8 mouse cellular contexts compared by ENCODE assay signal in genomic region chr9:63123451-63124438, GRCm38 (mm10). TPM values are rescaled to one million over a fixed set of nuclear protein-coding genes. Genes with fewer than 3 reads are reported as not detected.
DNase-seq lines count a peak whose midpoint lies in the region; ATAC-seq lines count a peak whose summit lies in the region.

No protein-coding gene starts in this region.

- H3K9me3 ChIP-seq in embryonic facial prominence, embryonic 11.5 days (replicated peaks; ENCODE audit: control insufficient read depth, low read length): no peaks in the 10 kb centered on the region
- H3K9me3 ChIP-seq in limb, embryonic 10.5 days (replicated peaks): no peaks in the 10 kb centered on the region
- H3K9me3 ChIP-seq in midbrain, embryonic 12.5 days: no peaks in the 10 kb centered on the region

- H3K27ac ChIP-seq in embryonic facial prominence, embryonic 11.5 days (replicated peaks; ENCODE audit: low read depth, low read length): no peak overlapping the region
- H3K27ac ChIP-seq in limb, embryonic 10.5 days: peak overlapping the region; percentile 87
- H3K27ac ChIP-seq in midbrain, embryonic 12.5 days (replicated peaks): 0 out of 2 replicates have a peak overlapping the region, but pooled peaks have one; percentile 39

- DNase-seq in 3134 (ENCODE audit: extremely low read depth, insufficient read length, low spot score): peak; percentile 90
- peak; percentile 92 for DNase-seq in adrenal gland, postnatal 25 days
- DNase-seq in embryonic facial prominence, embryonic 11.5 days (ENCODE audit: low spot score): peak; percentile 93
- peak; percentile 99 for DNase-seq in heart, adult 11 months
- DNase-seq in kidney, adult 18-20 months: peak; percentile 91
- DNase-seq in limb, embryonic 10.5 days (ENCODE audit: low spot score): peak; percentile 98
- DNase-seq in skeletal muscle tissue, adult 2 months (ENCODE audit: low read depth, low spot score): peak; percentile 96

- H3K4me3 ChIP-seq in embryonic facial prominence, embryonic 11.5 days (ENCODE audit: low read depth, low read length): peak overlapping the region; percentile 23
- H3K4me3 ChIP-seq in limb, embryonic 10.5 days: peak overlapping the region; percentile 57
- peak overlapping the region; percentile 45 for H3K4me3 ChIP-seq in midbrain, embryonic 12.5 days

- peak overlapping the region; percentile 53 for H3K9ac ChIP-seq in embryonic facial prominence, embryonic 11.5 days (replicated peaks; ENCODE audit: low read length)
- peak overlapping the region; percentile 57 for H3K9ac ChIP-seq in midbrain, embryonic 12.5 days (replicated peaks)

- H3K4me1 ChIP-seq in embryonic facial prominence, embryonic 11.5 days (ENCODE audit: control insufficient read depth, insufficient read depth, low read length): no peaks in the 10 kb centered on the region
- H3K4me1 ChIP-seq in limb, embryonic 10.5 days: peaks cover 14% of the 10 kb centered on the region
- H3K4me1 ChIP-seq in midbrain, embryonic 12.5 days: peaks cover 12% of the 10 kb centered on the region

- H3K4me2 ChIP-seq in embryonic facial prominence, embryonic 11.5 days (ENCODE audit: low read depth, low read length): peak overlapping the region; percentile 50
- H3K4me2 ChIP-seq in midbrain, embryonic 12.5 days (replicated peaks): peak overlapping the region; percentile 80

- ATAC-seq in embryonic facial prominence, embryonic 11.5 days (replicated peaks; ENCODE audit: insufficient number of reproducible peaks, low FRiP score, low TSS enrichment, low read depth): peak; percentile 97
- ATAC-seq in midbrain, embryonic 12.5 days (ENCODE audit: low FRiP score, low read depth): peak; percentile 94

- H3K36me3 ChIP-seq in embryonic facial prominence, embryonic 11.5 days (replicated peaks; ENCODE audit: control insufficient read depth, insufficient read depth, low read depth, low read length): no peaks in the 10 kb centered on the region
- H3K36me3 ChIP-seq in limb, embryonic 10.5 days: no peaks in the 10 kb centered on the region
- no peaks in the 10 kb centered on the region for H3K36me3 ChIP-seq in midbrain, embryonic 12.5 days

- WGBS in embryonic facial prominence, embryonic 11.5 days: 5% methylated on average over 30 of the region's 30 CpGs
- WGBS in limb, embryonic 10.5 days: 8% methylated on average over 30 of the region's 30 CpGs
- 4% methylated on average over 30 of the region's 30 CpGs for WGBS in midbrain, embryonic 12.5 days

- H3K27me3 ChIP-seq in embryonic facial prominence, embryonic 11.5 days (ENCODE audit: control insufficient read depth, insufficient read depth, low read length): no peaks in the 10 kb centered on the region
- no peaks in the 10 kb centered on the region for H3K27me3 ChIP-seq in limb, embryonic 10.5 days (ENCODE audit: low read depth, poor library complexity, severe bottlenecking)
- peaks cover 26% of the 10 kb centered on the region for H3K27me3 ChIP-seq in midbrain, embryonic 12.5 days

RNA-seq across cellular contexts. Expression of gene Skor1, which starts 25.0 kb away (rescaled TPM):
- 0.12 TPM in 1 of 2 replicates, not detected in the other for total RNA-seq in adrenal gland, postnatal 25 days (2021)
- polyA plus RNA-seq in embryonic facial prominence, embryonic 11.5 days (2014; fragmentation: Nextera tagmentation; extraction: Ambion mirVana): 0.17 and 0.53 TPM in 2 replicates
- polyA plus RNA-seq in limb, embryonic 10.5 days (2016; fragmentation: Nextera tagmentation; extraction: Ambion mirVana): 0.10 and 0.14 TPM in 2 replicates
- polyA plus RNA-seq in midbrain, embryonic 12.5 days (2016; fragmentation: Nextera tagmentation; extraction: Ambion mirVana): 0.19 and 0.26 TPM in 2 replicates
